Mouse (Mus musculus) forebrain, embryonic 10.5 days (tissue): ENCODE data around the gene Ugt1a9. TPM values are rescaled to one million over a fixed set of nuclear protein-coding genes. Genes with fewer than 3 reads are reported as not detected.

Source experiments
- DNase-seq: peaks from one replicate; pipeline ENCODE4 v3.0.0-alpha.2; 2017; ENCODE audit warnings: low spot score; ENCODE audit errors: extremely low spot score
- H3K27ac ChIP-seq: fragments of 300-500 bp; sonication (generic); 2 replicates; pipeline ENCODE4 v1.5.1; 2016; ENCODE audit warnings: mild to moderate bottlenecking
- H3K27me3 ChIP-seq: fragments of 300-500 bp; sonication (generic); 2 replicates; pipeline ENCODE4 v1.6.1; 2016; ENCODE audit warnings: mild to moderate bottlenecking; ENCODE audit not compliant: poor library complexity, severe bottlenecking
- H3K36me3 ChIP-seq: fragments of 300-500 bp; sonication (generic); replicated peaks from 2 replicates; pipeline ENCODE4 v1.6.1; 2016; ENCODE audit warnings: mild to moderate bottlenecking, moderate library complexity
- H3K4me1 ChIP-seq: fragments of 300-500 bp; sonication (generic); 2 replicates; pipeline ENCODE4 v1.6.1; 2016
- H3K4me3 ChIP-seq: fragments of 300-500 bp; sonication (generic); 2 replicates; pipeline ENCODE4 v1.5.1; 2016; ENCODE audit warnings: mild to moderate bottlenecking, moderate library complexity
- H3K9me3 ChIP-seq: fragments of 300-500 bp; sonication (generic); 2 replicates; pipeline ENCODE4 v1.6.1; 2016; ENCODE audit warnings: mild to moderate bottlenecking, moderate library complexity
- WGBS: fragments of 180-500 bp; shearing (Covaris S2); methylation state at CpG from one replicate; pipeline ENCODE4 v1.1.7; 2016; 5-methylcytosine and 5-hydroxymethylcytosine counted together
- polyA plus RNA-seq: library from polyadenylated mRNA; unstranded; fragments of >200 nt; fragmentation: Nextera tagmentation; extraction: Ambion mirVana; gene quantifications from 2 replicates; pipeline ENCODE4 v1.2.1, GENCODE M21; 2016

Gene Ugt1a9
- polyA plus RNA-seq, 1 experiment from 2014 or later: not detected

- Histone ChIP-seq H3K9me3 (peaks cover 54% of the 10 kb centered on the region), H3K4me1 (no peaks in the 10 kb centered on the region)
- 70% methylated on average over 8 of the region's 8 CpGs for WGBS
Observed at GRCm38 (mm10) chr1:88211812-88212211, 141.2 kb downstream of the Ugt1a9 start, which contains the start of gene Ugt1a1. TSS of gene Ugt1a1 (plus strand) at chr1:88211959.

GRCm38 (mm10) chr1:88212341-88213045, 141.9 kb downstream of the Ugt1a9 start:
- peak; percentile 31 for DNase-seq
- Histone ChIP-seq H3K27me3 (no peaks in the 10 kb centered on the region), H3K4me3 (no peak overlapping the region), H3K9me3 (peaks cover 54% of the 10 kb centered on the region), H3K4me1 (no peaks in the 10 kb centered on the region), H3K36me3 (no peaks in the 10 kb centered on the region), H3K27ac (no peak overlapping the region)
- 63% methylated on average over 8 of the region's 8 CpGs for WGBS

More at GRCm38 (mm10) chr1:88211812-88212211, 141.2 kb downstream of the Ugt1a9 start, which contains the start of gene Ugt1a1:
- peak; percentile 26 for DNase-seq
- Histone ChIP-seq H3K36me3 (no peaks in the 10 kb centered on the region), H3K27ac (no peak within 1 kb of the TSS), H3K27me3 (peaks cover 4% of the 10 kb centered on the region), H3K4me3 (no peak within 1 kb of the TSS)

- 83% methylated on average over 1 of the region's 1 CpGs for WGBS
- Histone ChIP-seq H3K36me3 (no peaks in the 10 kb centered on the region), H3K4me1 (no peaks in the 10 kb centered on the region), H3K4me3 (no peak overlapping the region), H3K27me3 (no peaks in the 10 kb centered on the region), H3K9me3 (peaks cover 54% of the 10 kb centered on the region), H3K27ac (no peak overlapping the region)
- DNase-seq: no peak
Observed at GRCm38 (mm10) chr1:88213061-88213460, 142.5 kb downstream of the Ugt1a9 start.

- Histone ChIP-seq H3K9me3 (peaks cover 54% of the 10 kb centered on the region), H3K27me3 (no peaks in the 10 kb centered on the region), H3K27ac (no peak overlapping the region), H3K4me1 (no peaks in the 10 kb centered on the region), H3K4me3 (no peak overlapping the region), H3K36me3 (no peaks in the 10 kb centered on the region)
- 88% methylated on average over 2 of the region's 2 CpGs for WGBS
- peak; percentile 21 for DNase-seq
Observed at GRCm38 (mm10) chr1:88213766-88214461, 143.3 kb downstream of the Ugt1a9 start.

- peaks cover 54% of the 10 kb centered on the region for H3K9me3 ChIP-seq
- WGBS: 81% methylated on average over 2 of the region's 2 CpGs
- peak; percentile 14 for DNase-seq
Observed at GRCm38 (mm10) chr1:88214462-88214952, 143.9 kb downstream of the Ugt1a9 start.

GRCm38 (mm10) chr1:88215466-88216380, 145.1 kb downstream of the Ugt1a9 start:
- peak; percentile 30 for DNase-seq
- Histone ChIP-seq H3K9me3 (peaks cover 51% of the 10 kb centered on the region; the same call in 1 of the 2 replicates), H3K4me1 (no peaks in the 10 kb centered on the region), H3K4me3 (no peak overlapping the region), H3K36me3 (no peaks in the 10 kb centered on the region), H3K27ac (no peak overlapping the region), H3K27me3 (no peaks in the 10 kb centered on the region)
- WGBS: 73% methylated on average over 10 of the region's 10 CpGs

More at GRCm38 (mm10) chr1:88214462-88214952, 143.9 kb downstream of the Ugt1a9 start:
- no peak overlapping the region for H3K4me3 ChIP-seq
- no peaks in the 10 kb centered on the region for H3K27me3 ChIP-seq
- no peaks in the 10 kb centered on the region for H3K36me3 ChIP-seq
- no peaks in the 10 kb centered on the region for H3K4me1 ChIP-seq
- no peak overlapping the region for H3K27ac ChIP-seq

- DNase-seq: peak; percentile 25
- Histone ChIP-seq H3K27ac (no peak overlapping the region), H3K36me3 (no peaks in the 10 kb centered on the region), H3K9me3 (peaks cover 47% of the 10 kb centered on the region; the same call in 1 of the 2 replicates), H3K27me3 (no peaks in the 10 kb centered on the region), H3K4me3 (no peak overlapping the region), H3K4me1 (no peaks in the 10 kb centered on the region)
- WGBS: 60% methylated on average over 2 of the region's 2 CpGs
Observed at GRCm38 (mm10) chr1:88216551-88216950, 146.0 kb downstream of the Ugt1a9 start.

- WGBS: 66% methylated on average over 2 of the region's 2 CpGs
- H3K27ac ChIP-seq: no peak overlapping the region
- no peak overlapping the region for H3K4me3 ChIP-seq
- DNase-seq: peak; percentile 15
- no peaks in the 10 kb centered on the region for H3K27me3 ChIP-seq
- H3K9me3 ChIP-seq: peaks cover 41% of the 10 kb centered on the region
- no peaks in the 10 kb centered on the region for H3K4me1 ChIP-seq
- no peaks in the 10 kb centered on the region for H3K36me3 ChIP-seq
Observed at GRCm38 (mm10) chr1:88217144-88217543, 146.5 kb downstream of the Ugt1a9 start.

GRCm38 (mm10) chr1:88217576-88217975, 147.0 kb downstream of the Ugt1a9 start:
- Histone ChIP-seq H3K36me3 (no peaks in the 10 kb centered on the region), H3K4me1 (no peaks in the 10 kb centered on the region), H3K9me3 (peaks cover 37% of the 10 kb centered on the region), H3K4me3 (no peak overlapping the region), H3K27me3 (no peaks in the 10 kb centered on the region), H3K27ac (no peak overlapping the region)
- WGBS: 42% methylated on average over 3 of the region's 3 CpGs
- DNase-seq: peak; percentile 20

- Histone ChIP-seq H3K27ac (no peak overlapping the region), H3K4me3 (no peak overlapping the region), H3K4me1 (no peaks in the 10 kb centered on the region), H3K36me3 (no peaks in the 10 kb centered on the region), H3K9me3 (peaks cover 32% of the 10 kb centered on the region), H3K27me3 (no peaks in the 10 kb centered on the region)
- DNase-seq: peak; percentile 35
- WGBS: 75% methylated on average over 9 of the region's 9 CpGs
Observed at GRCm38 (mm10) chr1:88218051-88218450, 147.5 kb downstream of the Ugt1a9 start.

GRCm38 (mm10) chr1:88218591-88218990, 148.0 kb downstream of the Ugt1a9 start:
- no peaks in the 10 kb centered on the region for H3K27me3 ChIP-seq
- WGBS: 53% methylated on average over 4 of the region's 4 CpGs
- no peak overlapping the region for H3K4me3 ChIP-seq
- no peaks in the 10 kb centered on the region for H3K4me1 ChIP-seq
- DNase-seq: peak; percentile 20
- H3K27ac ChIP-seq: no peak overlapping the region
- peaks cover 26% of the 10 kb centered on the region for H3K9me3 ChIP-seq
- no peaks in the 10 kb centered on the region for H3K36me3 ChIP-seq

- H3K4me1 ChIP-seq: no peaks in the 10 kb centered on the region
- H3K9me3 ChIP-seq: peaks cover 22% of the 10 kb centered on the region
- peak; percentile 22 for DNase-seq
- 16% methylated on average over 1 of the region's 1 CpGs for WGBS
- no peaks in the 10 kb centered on the region for H3K27me3 ChIP-seq
- H3K4me3 ChIP-seq: no peak overlapping the region
- no peak overlapping the region for H3K27ac ChIP-seq
- H3K36me3 ChIP-seq: no peaks in the 10 kb centered on the region
Observed at GRCm38 (mm10) chr1:88219054-88219453, 148.5 kb downstream of the Ugt1a9 start.
